Mouse (Mus musculus) hindbrain, postnatal 0 days (tissue): ENCODE data around the gene Ppfia2. TPM values are rescaled to one million over a fixed set of nuclear protein-coding genes. Genes with fewer than 3 reads are reported as not detected.

ENCODE experiments used
- ATAC-seq: fragments of 200-750 bp; cut with Nextera tagmentation; 2 replicates; pipeline ENCODE4 v1.8.0; 2017; ENCODE audit warnings: mild to moderate bottlenecking, moderate TSS enrichment, moderate library complexity
- DNase-seq: peaks from one replicate; pipeline ENCODE4 v3.0.0-alpha.2; 2015; ENCODE audit warnings: low spot score
- H3K27ac ChIP-seq: fragments of 300-500 bp; sonication (generic); 2 replicates; pipeline ENCODE4 v1.5.1; 2014; ENCODE audit warnings: mild to moderate bottlenecking
- H3K27me3 ChIP-seq: fragments of 300-500 bp; sonication (generic); 2 replicates; pipeline ENCODE4 v1.6.1; 2014; ENCODE audit warnings: low read length, mixed read lengths; ENCODE audit not compliant: insufficient read depth
- H3K36me3 ChIP-seq: fragments of 300-500 bp; sonication (generic); 2 replicates; pipeline ENCODE4 v1.6.1; 2014; ENCODE audit warnings: low read length, mixed read lengths; ENCODE audit not compliant: insufficient read depth
- H3K4me1 ChIP-seq: fragments of 300-500 bp; sonication (generic); 2 replicates; pipeline ENCODE4 v1.6.1; 2014; ENCODE audit warnings: antibody characterized with exemption, low read length, mixed read lengths; ENCODE audit not compliant: insufficient read depth
- H3K4me2 ChIP-seq: fragments of 300-500 bp; sonication (generic); 2 replicates; pipeline ENCODE4 v1.6.1; 2014; ENCODE audit warnings: low read depth, mild to moderate bottlenecking, low read length, moderate library complexity, mixed read lengths
- H3K4me3 ChIP-seq: fragments of 300-500 bp; sonication (generic); 2 replicates; pipeline ENCODE4 v1.5.1; 2014; ENCODE audit warnings: low read length
- H3K9ac ChIP-seq: fragments of 300-500 bp; sonication (generic); replicated peaks from 2 replicates; pipeline ENCODE4 v1.6.1; 2014; ENCODE audit warnings: mild to moderate bottlenecking, low read length, moderate library complexity, mixed read lengths
- H3K9me3 ChIP-seq: fragments of 300-500 bp; sonication (generic); 2 replicates; pipeline ENCODE4 v1.6.1; 2016; ENCODE audit warnings: low read length, mixed read lengths
- CTCF ChIP-seq: IDR thresholded peaks from 2 replicates; pipeline ENCODE4 v1.5.1; 2016; ENCODE audit warnings: antibody characterized with exemption, control low read depth, low read depth
- WGBS: fragments of 180-500 bp; shearing (Covaris S2); extraction: QIAGEN DNeasy Blood & Tissue Kit; methylation state at CpG from one replicate; pipeline ENCODE4 v1.1.7; 2014; 5-methylcytosine and 5-hydroxymethylcytosine counted together
- polyA plus RNA-seq: library from polyadenylated mRNA; unstranded; fragments of >200 nt; fragmentation: Nextera tagmentation; extraction: Ambion mirVana; gene quantifications from 2 replicates; pipeline ENCODE4 v1.2.1, GENCODE M21; 2015
- total RNA-seq: library from RNA; depleted of rRNA; stranded (reverse); fragments of >200 nt; gene quantifications from 2 replicates; pipeline ENCODE4 v1.2.3, GENCODE M21; 2014

The Ppfia2 gene
- total and polyA plus RNA-seq, 2 experiments from 2014 or later, result 30.3 to 45.5 TPM

DNA sequence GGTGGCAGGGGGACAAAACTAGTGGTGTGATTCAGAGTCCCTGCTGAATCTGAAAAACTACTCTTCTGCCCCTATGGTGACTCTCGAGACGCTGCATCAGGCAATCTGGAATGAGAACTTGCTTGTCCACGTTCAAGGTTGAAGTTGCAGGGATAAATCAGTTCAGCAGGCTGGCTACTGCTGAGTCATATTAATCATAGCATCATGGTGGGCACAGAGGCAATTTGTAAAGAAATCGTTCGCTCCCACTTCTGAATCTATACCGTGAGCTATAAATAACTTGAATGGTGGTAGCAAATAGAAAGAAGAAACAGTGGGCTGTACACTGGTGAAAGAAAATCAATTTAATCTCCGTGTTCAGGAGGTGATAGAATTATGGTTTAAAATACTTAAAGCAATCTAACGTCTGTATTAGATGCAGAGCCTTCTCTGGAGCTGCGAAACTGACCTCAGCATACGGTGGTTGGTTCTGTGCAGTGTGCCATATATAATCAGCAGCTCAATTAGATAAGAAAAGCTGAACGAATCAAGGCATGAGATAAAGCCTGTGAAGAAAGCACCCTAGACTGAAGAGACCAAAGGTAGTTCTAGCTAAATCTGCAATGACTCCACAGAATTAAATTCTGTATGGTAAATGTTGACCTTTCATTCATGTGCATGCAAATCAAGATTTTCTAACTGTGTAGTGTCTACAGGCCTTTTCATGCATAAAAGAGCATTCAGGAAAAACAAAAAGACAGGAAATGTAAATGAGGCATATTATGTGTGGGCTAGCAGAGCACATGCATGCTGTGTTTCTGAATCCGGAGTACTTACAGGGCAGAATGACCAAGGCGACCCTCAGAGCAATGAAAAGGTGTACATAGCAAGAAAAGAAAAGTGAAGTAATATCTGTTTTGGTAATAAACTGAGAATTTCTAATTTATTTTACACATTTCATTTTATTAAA lies 505.3 kb downstream of the Ppfia2 start:
- Histone ChIP-seq H3K4me3 (no peak overlapping the region), H3K27ac (no peak overlapping the region), H3K4me2 (0 out of 2 replicates have a peak overlapping the region, but pooled peaks have one; percentile 16), H3K4me1 (0 out of 2 replicates have a peak, but pooled peaks cover 2% of the 10 kb centered on the region), H3K9me3 (no peaks in the 10 kb centered on the region), H3K9ac (no peak overlapping the region), H3K27me3 (no peaks in the 10 kb centered on the region), H3K36me3 (no peaks in the 10 kb centered on the region)
- TF ChIP-seq CTCF, result no peak
- ATAC-seq (peak; percentile 53; the same call in 1 of the 2 replicates), DNase-seq (peak; percentile 12)
- WGBS, result 34% methylated on average over 13 of the region's 13 CpGs
